Mouse (Mus musculus) intestine, postnatal 0 days (tissue): ENCODE measurements around the gene 1500011B03Rik. TPM values are rescaled to one million over a fixed set of nuclear protein-coding genes. Genes with fewer than 3 reads are reported as not detected.

Experiments
- ATAC-seq: fragments of 200-750 bp; cut with Nextera tagmentation; 2 replicates; pipeline ENCODE4 v1.8.0; 2017; ENCODE audit warnings: mild to moderate bottlenecking, moderate TSS enrichment, moderate library complexity
- H3K27ac ChIP-seq: fragments of 300-500 bp; sonication (generic); 2 replicates; pipeline ENCODE4 v1.5.1; 2014; ENCODE audit warnings: mild to moderate bottlenecking, low read depth, low read length, moderate library complexity
- H3K27me3 ChIP-seq: fragments of 300-500 bp; sonication (generic); replicated peaks from 2 replicates; pipeline ENCODE4 v1.6.1; 2014; ENCODE audit warnings: low read length, mixed read lengths; ENCODE audit not compliant: control insufficient read depth, insufficient read depth
- H3K36me3 ChIP-seq: fragments of 300-500 bp; sonication (generic); 2 replicates; pipeline ENCODE4 v1.6.1; 2014; ENCODE audit warnings: mild to moderate bottlenecking, moderate library complexity; ENCODE audit not compliant: control insufficient read depth, insufficient read depth
- H3K4me1 ChIP-seq: fragments of 300-500 bp; sonication (generic); replicated peaks from 2 replicates; pipeline ENCODE4 v1.6.1; 2014; ENCODE audit warnings: antibody characterized with exemption, low read length, mixed read lengths; ENCODE audit not compliant: control insufficient read depth, insufficient read depth
- H3K4me2 ChIP-seq: fragments of 300-500 bp; sonication (generic); replicated peaks from 2 replicates; pipeline ENCODE4 v1.6.1; 2014; ENCODE audit warnings: low read depth, mild to moderate bottlenecking, moderate library complexity
- H3K4me3 ChIP-seq: fragments of 300-500 bp; sonication (generic); 2 replicates; pipeline ENCODE4 v1.5.1; 2014; ENCODE audit warnings: low read depth, low read length
- H3K9ac ChIP-seq: fragments of 300-500 bp; sonication (generic); 2 replicates; pipeline ENCODE4 v1.6.1; 2014; ENCODE audit warnings: mild to moderate bottlenecking, low read depth, low read length
- H3K9me3 ChIP-seq: fragments of 300-500 bp; sonication (generic); 2 replicates; pipeline ENCODE4 v1.6.1; 2016; ENCODE audit warnings: mixed run types; ENCODE audit not compliant: control insufficient read depth
- CTCF ChIP-seq: sonication (generic); IDR thresholded peaks from 2 replicates; pipeline ENCODE4 v1.5.1; 2016; ENCODE audit warnings: low read depth, mild to moderate bottlenecking, control low read depth, antibody characterized with exemption, moderate library complexity
- WGBS: fragments of 180-500 bp; shearing (Covaris S2); extraction: QIAGEN DNeasy Blood & Tissue Kit; methylation state at CpG from one replicate; pipeline ENCODE4 v1.1.7; 2014; 5-methylcytosine and 5-hydroxymethylcytosine counted together
- polyA plus RNA-seq: library from polyadenylated mRNA; unstranded; fragments of >200 nt; fragmentation: Nextera tagmentation; extraction: Ambion mirVana; gene quantifications from 2 replicates; pipeline ENCODE4 v1.2.1, GENCODE M21; 2015

Gene 1500011B03Rik
- polyA plus RNA-seq, 1 experiment from 2014 or later, result 59.0 TPM

- peak; percentile 42; the same call in 1 of the 2 replicates for ATAC-seq
- H3K27me3 ChIP-seq, result no peaks in the 10 kb centered on the region
- H3K4me1 ChIP-seq, result no peaks in the 10 kb centered on the region
- WGBS, result 20% methylated on average over 8 of the region's 8 CpGs
- peaks cover 70% of the 10 kb centered on the region for H3K36me3 ChIP-seq
- H3K9ac ChIP-seq, result no peak overlapping the region
- H3K4me3 ChIP-seq, result no peak overlapping the region
- H3K9me3 ChIP-seq, result no peaks in the 10 kb centered on the region
- H3K4me2 ChIP-seq, result no peak overlapping the region
- H3K27ac ChIP-seq, result no peak overlapping the region
- no peak for TF ChIP-seq CTCF
These were observed 22.2 kb downstream of the 1500011B03Rik start for GRCm38 (mm10) chr5:114801049-114801448.

GRCm38 (mm10) chr5:114799848-114800247 is 23.4 kb downstream of the 1500011B03Rik start:
- no peak overlapping the region for H3K4me3 ChIP-seq
- 71% methylated on average over 11 of the region's 11 CpGs for WGBS
- H3K27me3 ChIP-seq, result no peaks in the 10 kb centered on the region
- no peaks in the 10 kb centered on the region for H3K4me1 ChIP-seq
- no peak for TF ChIP-seq CTCF
- H3K36me3 ChIP-seq, result peaks cover 82% of the 10 kb centered on the region
- no peak overlapping the region for H3K27ac ChIP-seq
- H3K9me3 ChIP-seq, result no peaks in the 10 kb centered on the region
- ATAC-seq, result no peak
- no peak overlapping the region for H3K4me2 ChIP-seq
- no peak overlapping the region for H3K9ac ChIP-seq

- no peaks in the 10 kb centered on the region for H3K9me3 ChIP-seq
- ATAC-seq, result no peak
- 85% methylated on average over 8 of the region's 8 CpGs for WGBS
- no peak overlapping the region for H3K4me2 ChIP-seq
- H3K4me1 ChIP-seq, result no peaks in the 10 kb centered on the region
- H3K4me3 ChIP-seq, result no peak overlapping the region
- no peak for TF ChIP-seq CTCF
- H3K36me3 ChIP-seq, result peaks cover 76% of the 10 kb centered on the region
- H3K27ac ChIP-seq, result no peak overlapping the region
- no peaks in the 10 kb centered on the region for H3K27me3 ChIP-seq
- no peak overlapping the region for H3K9ac ChIP-seq
These were observed 26.0 kb downstream of the 1500011B03Rik start for GRCm38 (mm10) chr5:114797253-114797652.

- Histone ChIP-seq H3K27ac (no peak overlapping the region), H3K4me2 (peak overlapping the region; percentile 53), H3K9me3 (no peaks in the 10 kb centered on the region), H3K27me3 (no peaks in the 10 kb centered on the region), H3K36me3 (peaks cover 77% of the 10 kb centered on the region), H3K9ac (no peak overlapping the region), H3K4me3 (no peak overlapping the region), H3K4me1 (no peaks in the 10 kb centered on the region)
- no peak for TF ChIP-seq CTCF
- WGBS, result 21% methylated on average over 40 of the region's 40 CpGs
- ATAC-seq, result 0 out of 2 replicates have a peak, but pooled peaks have one; percentile 22
These were observed 26.8 kb downstream of the 1500011B03Rik start for GRCm38 (mm10) chr5:114796299-114797012.

- ATAC-seq, result no peak
- no peaks in the 10 kb centered on the region for H3K9me3 ChIP-seq
- no peaks in the 10 kb centered on the region for H3K4me1 ChIP-seq
- H3K27me3 ChIP-seq, result no peaks in the 10 kb centered on the region
- H3K36me3 ChIP-seq, result peaks cover 79% of the 10 kb centered on the region
- TF ChIP-seq CTCF, result no peak
- H3K27ac ChIP-seq, result no peak overlapping the region
- 84% methylated on average over 9 of the region's 9 CpGs for WGBS
- H3K9ac ChIP-seq, result no peak overlapping the region
- H3K4me3 ChIP-seq, result no peak overlapping the region
- H3K4me2 ChIP-seq, result no peak overlapping the region
These were observed 27.6 kb downstream of the 1500011B03Rik start for GRCm38 (mm10) chr5:114795653-114796052.

- WGBS, result 66% methylated on average over 9 of the region's 9 CpGs
- Histone ChIP-seq H3K27ac (no peak overlapping the region), H3K9me3 (no peaks in the 10 kb centered on the region), H3K9ac (no peak overlapping the region), H3K4me3 (no peak overlapping the region), H3K27me3 (no peaks in the 10 kb centered on the region), H3K4me1 (no peaks in the 10 kb centered on the region), H3K4me2 (no peak overlapping the region), H3K36me3 (peaks cover 79% of the 10 kb centered on the region)
- TF ChIP-seq CTCF, result no peak
- ATAC-seq, result no peak
These were observed 28.0 kb downstream of the 1500011B03Rik start for GRCm38 (mm10) chr5:114795231-114795630.
